Mouse (Mus musculus): Measurements from ENCODE around the gene Sept9. TPM values are rescaled to one million over a fixed set of nuclear protein-coding genes. Genes with fewer than 3 reads are reported as not detected.

The Sept9 gene
- polyA plus RNA-seq, 1 experiment from 2014 or later, result 220 TPM

- no peak for DNase-seq (ENCODE audit: low spot score)
Measured at GRCm38 (mm10) chr11:117264162-117265021, 64.9 kb downstream of the Sept9 start.

GRCm38 (mm10) chr11:117265270-117265980 lies 66.0 kb downstream of the Sept9 start:
- peak; percentile 69 for DNase-seq (ENCODE audit: low spot score)

GRCm38 (mm10) chr11:117265981-117266905 lies 66.8 kb downstream of the Sept9 start:
- peak; percentile 78 for DNase-seq (ENCODE audit: low spot score)

GRCm38 (mm10) chr11:117266906-117267721 lies 67.7 kb downstream of the Sept9 start:
- DNase-seq (ENCODE audit: low spot score), result peak; percentile 84

GRCm38 (mm10) chr11:117267828-117268227 lies 68.4 kb downstream of the Sept9 start:
- DNase-seq (ENCODE audit: low spot score), result no peak

GRCm38 (mm10) chr11:117268304-117268956 lies 69.0 kb downstream of the Sept9 start:
- no peak for DNase-seq (ENCODE audit: low spot score)

GRCm38 (mm10) chr11:117269053-117269702 lies 69.7 kb downstream of the Sept9 start:
- DNase-seq (ENCODE audit: low spot score), result no peak

GRCm38 (mm10) chr11:117269946-117270345 lies 70.5 kb downstream of the Sept9 start:
- DNase-seq (ENCODE audit: low spot score), result no peak

GRCm38 (mm10) chr11:117274973-117275372 lies 75.5 kb downstream of the Sept9 start:
- DNase-seq (ENCODE audit: low spot score), result peak; percentile 59

- no peak for DNase-seq (ENCODE audit: low spot score)
Measured at GRCm38 (mm10) chr11:117275999-117276398, 76.5 kb downstream of the Sept9 start.

- DNase-seq (ENCODE audit: low spot score), result no peak
Measured at GRCm38 (mm10) chr11:117276946-117277345, 77.5 kb downstream of the Sept9 start.

- DNase-seq (ENCODE audit: low spot score), result no peak
Measured at GRCm38 (mm10) chr11:117278113-117278512, 78.7 kb downstream of the Sept9 start.

GRCm38 (mm10) chr11:117278514-117278913 lies 79.1 kb downstream of the Sept9 start:
- no peak for DNase-seq (ENCODE audit: low spot score)

- DNase-seq (ENCODE audit: low spot score), result no peak
Measured at GRCm38 (mm10) chr11:117279993-117280392, 80.5 kb downstream of the Sept9 start.

- DNase-seq (ENCODE audit: low spot score), result no peak
Measured at GRCm38 (mm10) chr11:117283048-117283888, 83.8 kb downstream of the Sept9 start.

GRCm38 (mm10) chr11:117283889-117284450 lies 84.5 kb downstream of the Sept9 start:
- DNase-seq (ENCODE audit: low spot score), result no peak

- no peak for DNase-seq (ENCODE audit: low spot score)
Measured at GRCm38 (mm10) chr11:117284721-117285605, 85.5 kb downstream of the Sept9 start.
